Mouse (Mus musculus) stomach, embryonic 16.5 days (tissue): ENCODE measurements around the gene Naa10. TPM values are rescaled to one million over a fixed set of nuclear protein-coding genes. Genes with fewer than 3 reads are reported as not detected.

Experiments used
- ATAC-seq: fragments of 200-750 bp; cut with Nextera tagmentation; 2 replicates; pipeline ENCODE4 v1.8.0; 2017; ENCODE audit warnings: moderate number of reproducible peaks, moderate TSS enrichment; ENCODE audit not compliant: insufficient read depth, low FRiP score
- H3K27ac ChIP-seq: fragments of 300-500 bp; sonication (generic); 2 replicates; pipeline ENCODE4 v1.5.1; 2014; ENCODE audit warnings: low read length
- H3K27me3 ChIP-seq: fragments of 300-500 bp; sonication (generic); 2 replicates; pipeline ENCODE4 v1.6.1; 2014; ENCODE audit warnings: low read length, control low read depth, mixed read lengths; ENCODE audit not compliant: control insufficient read depth, insufficient read depth
- H3K36me3 ChIP-seq: fragments of 300-500 bp; sonication (generic); 2 replicates; pipeline ENCODE4 v1.6.1; 2014; ENCODE audit warnings: low read length; ENCODE audit not compliant: control insufficient read depth, insufficient read depth
- H3K4me1 ChIP-seq: fragments of 300-500 bp; sonication (generic); 2 replicates; pipeline ENCODE4 v1.6.1; 2014; ENCODE audit warnings: low read length, control low read depth, mixed read lengths; ENCODE audit not compliant: control insufficient read depth, insufficient read depth
- H3K4me2 ChIP-seq: fragments of 300-500 bp; sonication (generic); 2 replicates; pipeline ENCODE4 v1.6.1; 2014; ENCODE audit warnings: low read depth, low read length, mixed read lengths
- H3K4me3 ChIP-seq: fragments of 300-500 bp; sonication (generic); replicated peaks from 2 replicates; pipeline ENCODE4 v1.5.1; 2014; ENCODE audit warnings: mild to moderate bottlenecking, low read length
- H3K9ac ChIP-seq: fragments of 300-500 bp; sonication (generic); 2 replicates; pipeline ENCODE4 v1.6.1; 2014; ENCODE audit warnings: low read length
- H3K9me3 ChIP-seq: fragments of 300-500 bp; sonication (generic); replicated peaks from 2 replicates; pipeline ENCODE4 v1.6.1; 2016; ENCODE audit warnings: low read length, control low read depth; ENCODE audit not compliant: control insufficient read depth
- WGBS: fragments of 180-500 bp; shearing (Covaris S2); extraction: QIAGEN DNeasy Blood & Tissue Kit; methylation state at CpG from one replicate; pipeline ENCODE4 v1.1.7; 2014; 5-methylcytosine and 5-hydroxymethylcytosine counted together
- polyA plus RNA-seq: library from polyadenylated mRNA; unstranded; fragments of >200 nt; fragmentation: Nextera tagmentation; extraction: Ambion mirVana; gene quantifications from 2 replicates; pipeline ENCODE4 v1.2.1, GENCODE M21; 2015

Gene Naa10
- polyA plus RNA-seq, 1 experiment from 2014 or later = 134 TPM

DNA sequence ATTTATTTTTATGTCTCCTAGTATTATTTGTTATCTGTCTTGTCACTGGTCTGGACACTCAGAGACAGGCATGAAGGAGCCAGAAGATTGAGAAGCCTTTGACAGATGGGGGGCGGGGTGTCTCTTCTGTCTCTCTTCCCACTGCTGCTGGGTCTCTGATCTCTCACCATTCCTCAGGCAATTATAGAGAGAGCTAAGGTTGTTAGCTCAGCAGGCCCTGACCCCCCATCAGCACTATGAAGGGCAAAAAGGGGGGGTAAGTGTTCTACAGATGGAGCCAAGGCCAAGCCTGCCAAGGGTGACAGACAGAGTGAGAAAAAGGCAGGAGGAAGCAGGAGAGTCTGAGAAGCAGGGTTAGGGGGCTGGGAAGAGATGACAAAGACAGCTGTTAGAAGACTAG is 49.8 kb downstream of the Naa10 start:
- Histone ChIP-seq H3K9ac (no peak overlapping the region), H3K4me1 (no peaks in the 10 kb centered on the region), H3K27me3 (no peaks in the 10 kb centered on the region), H3K9me3 (no peaks in the 10 kb centered on the region), H3K27ac (no peak overlapping the region), H3K4me2 (no peak overlapping the region), H3K36me3 (no peaks in the 10 kb centered on the region), H3K4me3 (no peak overlapping the region)
- ATAC-seq = no peak
- 57% methylated on average over 1 of the region's 1 CpGs for WGBS

DNA sequence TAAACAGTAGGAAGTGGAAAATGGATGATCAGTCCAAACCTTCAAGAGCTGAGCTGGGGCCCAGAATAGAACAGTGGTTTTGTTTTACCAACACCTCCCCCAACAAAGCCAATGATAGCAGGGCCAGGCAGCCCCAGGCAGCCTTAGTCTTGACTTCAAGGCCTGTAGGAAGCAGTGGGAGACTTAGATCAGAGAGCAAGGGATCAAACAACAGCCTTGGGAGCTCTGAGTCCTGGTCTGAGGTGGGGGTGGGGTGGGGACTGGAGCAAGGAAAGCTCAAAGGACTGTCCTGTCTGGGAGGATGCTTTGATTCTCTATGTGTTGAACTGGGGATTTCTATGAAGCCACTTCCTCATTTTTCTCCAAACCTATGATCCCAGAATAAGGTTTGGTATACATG is 50.3 kb downstream of the Naa10 start:
- ATAC-seq = no peak
- H3K27me3 ChIP-seq = no peaks in the 10 kb centered on the region
- H3K4me3 ChIP-seq = no peak overlapping the region
- no peak overlapping the region for H3K27ac ChIP-seq
- H3K9me3 ChIP-seq = no peaks in the 10 kb centered on the region
- no peaks in the 10 kb centered on the region for H3K4me1 ChIP-seq
- no peak overlapping the region for H3K9ac ChIP-seq
- no peaks in the 10 kb centered on the region for H3K36me3 ChIP-seq
- no peak overlapping the region for H3K4me2 ChIP-seq

DNA sequence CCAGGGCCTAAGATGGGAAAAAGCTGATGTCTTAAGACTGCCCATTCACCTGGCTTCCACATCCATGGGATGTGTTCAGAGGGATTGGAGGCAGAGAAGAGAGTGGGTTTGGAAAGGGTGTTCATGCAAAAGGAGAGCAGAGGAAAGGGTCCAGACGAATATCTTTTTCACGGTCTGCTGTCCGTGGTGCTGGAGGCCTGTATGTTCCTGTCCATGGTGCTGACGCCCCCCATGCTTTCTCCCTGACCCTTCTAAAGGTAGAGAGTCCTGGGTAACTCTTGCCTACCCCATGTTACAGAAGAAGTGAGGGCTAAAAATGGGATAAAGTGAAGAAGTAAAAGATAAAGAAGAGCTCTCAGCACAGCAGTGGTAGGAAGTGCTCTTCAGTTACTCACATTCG is 52.4 kb downstream of the Naa10 start:
- no peaks in the 10 kb centered on the region for H3K4me1 ChIP-seq
- no peak overlapping the region for H3K4me2 ChIP-seq
- H3K36me3 ChIP-seq = no peaks in the 10 kb centered on the region
- H3K4me3 ChIP-seq = no peak overlapping the region
- ATAC-seq = no peak
- 7% methylated on average over 5 of the region's 5 CpGs for WGBS
- H3K9me3 ChIP-seq = no peaks in the 10 kb centered on the region
- H3K27ac ChIP-seq = no peak overlapping the region
- no peak overlapping the region for H3K9ac ChIP-seq
- H3K27me3 ChIP-seq = no peaks in the 10 kb centered on the region

DNA sequence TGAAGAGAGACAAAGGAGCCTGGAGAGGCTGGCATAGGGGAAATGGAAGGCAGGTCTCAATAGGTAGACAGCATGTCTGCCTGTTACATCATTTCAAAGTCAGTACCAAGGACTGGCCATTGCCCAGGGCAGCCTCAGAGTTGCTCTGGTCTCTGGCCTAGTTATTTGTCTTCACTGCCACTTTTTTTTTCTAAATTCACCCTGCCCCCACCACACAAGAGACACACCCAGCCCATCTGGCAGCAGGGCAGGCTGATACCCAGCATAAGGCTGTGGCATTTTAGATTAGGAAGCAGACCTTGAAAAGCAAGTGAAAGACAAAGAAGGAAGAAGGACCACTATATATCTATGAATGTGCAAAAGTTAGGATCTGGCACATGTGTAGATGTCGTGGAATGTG is 53.9 kb downstream of the Naa10 start:
- Histone ChIP-seq H3K36me3 (no peaks in the 10 kb centered on the region), H3K4me1 (no peaks in the 10 kb centered on the region), H3K9ac (no peak overlapping the region), H3K27me3 (no peaks in the 10 kb centered on the region), H3K9me3 (no peaks in the 10 kb centered on the region), H3K4me3 (no peak overlapping the region), H3K4me2 (no peak overlapping the region), H3K27ac (no peak overlapping the region)
- no peak for ATAC-seq
- 63% methylated on average over 1 of the region's 1 CpGs for WGBS

DNA sequence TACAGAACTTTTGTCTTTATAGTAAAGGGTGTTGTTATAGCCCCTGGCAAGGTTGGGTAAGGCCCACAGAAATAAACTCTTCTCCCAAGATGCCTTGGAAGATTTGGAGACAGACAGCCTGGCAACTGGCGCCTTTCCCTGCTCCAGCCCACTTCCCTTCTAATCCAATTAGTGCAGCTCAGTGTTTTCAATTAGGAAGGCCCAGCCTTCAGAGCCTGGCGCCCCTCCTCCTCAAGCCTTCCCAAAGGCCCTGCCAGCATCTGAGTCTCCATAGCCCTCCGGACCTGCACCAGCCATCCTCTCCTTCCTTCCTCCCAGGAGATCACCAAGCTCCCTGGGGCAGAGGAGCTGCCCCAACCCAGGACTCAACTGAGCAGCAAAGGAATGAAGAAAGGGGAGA is 54.5 kb downstream of the Naa10 start:
- no peaks in the 10 kb centered on the region for H3K36me3 ChIP-seq
- no peak for ATAC-seq
- 24% methylated on average over 3 of the region's 3 CpGs for WGBS

More for the DNA sequence above, 54.5 kb downstream of the Naa10 start:
- Histone ChIP-seq H3K9ac (no peak overlapping the region), H3K4me1 (no peaks in the 10 kb centered on the region), H3K9me3 (no peaks in the 10 kb centered on the region), H3K27ac (no peak overlapping the region), H3K4me2 (no peak overlapping the region), H3K4me3 (no peak overlapping the region), H3K27me3 (no peaks in the 10 kb centered on the region)

Other genes with a start within 250 kb of the Naa10 start
- gene Slc6a8, start 248.8 kb downstream of the Naa10 start, polyA plus RNA-seq = 6.7 and 7.1 TPM in 2 replicates
- 290 and 308 TPM in 2 replicates for gene Bcap31, start 205.8 kb downstream of the Naa10 start, polyA plus RNA-seq
- 20.3 and 20.8 TPM in 2 replicates for gene Abcd1, start 205.3 kb downstream of the Naa10 start, polyA plus RNA-seq
- gene Plxnb3, start 164.9 kb downstream of the Naa10 start, polyA plus RNA-seq = 0.77 and 1.1 TPM in 2 replicates
- gene Srpk3, start 147.5 kb downstream of the Naa10 start, polyA plus RNA-seq = 4.8 and 15.1 TPM in 2 replicates
- 197 and 209 TPM in 2 replicates for gene Idh3g, start 135.0 kb downstream of the Naa10 start, polyA plus RNA-seq
- gene Ssr4, start 134.9 kb downstream of the Naa10 start, polyA plus RNA-seq = 248 and 275 TPM in 2 replicates
- gene Pdzd4, start 97.0 kb downstream of the Naa10 start, polyA plus RNA-seq = 0.69 and 0.96 TPM in 2 replicates
- 0.32 and 0.42 TPM in 2 replicates for gene Avpr2, start 29.8 kb downstream of the Naa10 start, polyA plus RNA-seq
- 9.8 and 12.9 TPM in 2 replicates for gene L1cam, start 25.8 kb downstream of the Naa10 start, polyA plus RNA-seq
- gene Arhgap4, start 74 bp downstream of the Naa10 start, polyA plus RNA-seq = 4.7 and 5.7 TPM in 2 replicates
- 63.3 and 65.5 TPM in 2 replicates for gene Renbp, start 8.9 kb upstream of the Naa10 start, polyA plus RNA-seq
- gene Hcfc1, start 44.4 kb upstream of the Naa10 start, polyA plus RNA-seq = 37.0 and 39.1 TPM in 2 replicates
- gene Irak1, start 102.0 kb upstream of the Naa10 start, polyA plus RNA-seq = 63.0 and 66.8 TPM in 2 replicates
- gene Opn1mw, start 205.5 kb upstream of the Naa10 start, polyA plus RNA-seq = not detected in 2 replicates
- 10.5 and 10.6 TPM in 2 replicates for gene Mecp2, start 213.4 kb upstream of the Naa10 start, polyA plus RNA-seq
- not detected in 2 replicates for gene Tex28, start 245.9 kb upstream of the Naa10 start, polyA plus RNA-seq